Mouse (Mus musculus) kidney, embryonic 15.5 days (tissue): Measurements from ENCODE around the gene Cyp3a44. TPM values are rescaled to one million over a fixed set of nuclear protein-coding genes. Genes with fewer than 3 reads are reported as not detected.
"Not testable (repeated sequence)": the region's sequence is repeated elsewhere in the genome, so short reads cannot be mapped to it uniquely, and the experiment has no call there.

ENCODE experiments used
- ATAC-seq: fragments of 200-750 bp; cut with Nextera tagmentation; replicated peaks from 2 replicates; pipeline ENCODE4 v1.8.0; 2017; ENCODE audit warnings: moderate TSS enrichment; ENCODE audit not compliant: low FRiP score
- H3K27ac ChIP-seq: fragments of 300-500 bp; sonication (generic); 2 replicates; pipeline ENCODE4 v1.5.1; 2015; ENCODE audit warnings: mild to moderate bottlenecking, inconsistent platforms
- H3K27me3 ChIP-seq: fragments of 300-500 bp; sonication (generic); 2 replicates; pipeline ENCODE4 v1.6.1; 2015; ENCODE audit warnings: inconsistent platforms
- H3K36me3 ChIP-seq: fragments of 300-500 bp; sonication (generic); 2 replicates; pipeline ENCODE4 v1.6.1; 2015; ENCODE audit warnings: inconsistent platforms
- H3K4me1 ChIP-seq: fragments of 300-500 bp; sonication (generic); 2 replicates; pipeline ENCODE4 v1.6.1; 2015; ENCODE audit warnings: inconsistent platforms
- H3K4me2 ChIP-seq: fragments of 300-500 bp; sonication (generic); 2 replicates; pipeline ENCODE4 v1.6.1; 2015; ENCODE audit warnings: moderate library complexity, mild to moderate bottlenecking, inconsistent platforms
- H3K4me3 ChIP-seq: fragments of 300-500 bp; sonication (generic); replicated peaks from 2 replicates; pipeline ENCODE4 v1.5.1; 2015; ENCODE audit warnings: mild to moderate bottlenecking, inconsistent platforms
- H3K9ac ChIP-seq: fragments of 300-500 bp; sonication (generic); 2 replicates; pipeline ENCODE4 v1.6.1; 2015; ENCODE audit warnings: mild to moderate bottlenecking, inconsistent platforms
- H3K9me3 ChIP-seq: fragments of 300-500 bp; sonication (generic); replicated peaks from 2 replicates; pipeline ENCODE4 v1.6.1; 2016; ENCODE audit warnings: inconsistent platforms
- WGBS: fragments of 180-500 bp; shearing (Covaris S2); methylation state at CpG from one replicate; pipeline ENCODE4 v1.1.7; 2015; ENCODE audit warnings: mixed read lengths; 5-methylcytosine and 5-hydroxymethylcytosine counted together
- polyA plus RNA-seq: library from polyadenylated mRNA; unstranded; fragments of >200 nt; fragmentation: Nextera tagmentation; extraction: Ambion mirVana; gene quantifications from 2 replicates; pipeline ENCODE4 v1.2.1, GENCODE M21; 2015

Gene Cyp3a44
- not detected in 2 replicates for polyA plus RNA-seq

DNA sequence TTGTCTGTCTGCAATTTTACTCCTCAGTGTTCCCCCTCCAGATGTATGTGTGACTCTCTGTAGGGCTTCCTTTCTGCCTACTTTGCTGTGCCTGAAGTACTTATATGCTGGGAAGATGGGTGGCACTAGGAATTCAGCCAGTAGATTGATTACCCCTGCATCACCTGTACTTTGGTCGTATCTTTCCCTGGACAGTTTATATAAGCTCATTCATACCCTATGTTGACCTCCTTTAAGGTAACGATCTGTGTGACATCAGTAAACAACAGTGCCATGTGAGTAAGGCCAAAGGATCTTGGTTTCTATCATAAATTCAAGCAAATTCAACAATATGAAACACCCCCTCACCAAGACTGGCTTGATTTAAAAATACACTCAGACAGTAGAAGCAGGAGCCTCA lies at the start of gene Cyp3a44:
Cyp3a44 (minus strand) TSS at position 79 of the 400 bp plus-strand sequence.
- not testable (repeated sequence) for H3K27me3 ChIP-seq, H3K36me3 ChIP-seq, H3K9ac ChIP-seq, H3K4me1 ChIP-seq, H3K27ac ChIP-seq, ATAC-seq, H3K4me2 ChIP-seq, H3K4me3 ChIP-seq
- H3K9me3 ChIP-seq, result peaks cover 13% of the 10 kb centered on the region; the same call in 1 of the 2 replicates
- 66% methylated on average over 2 of the region's 2 CpGs for WGBS

DNA sequence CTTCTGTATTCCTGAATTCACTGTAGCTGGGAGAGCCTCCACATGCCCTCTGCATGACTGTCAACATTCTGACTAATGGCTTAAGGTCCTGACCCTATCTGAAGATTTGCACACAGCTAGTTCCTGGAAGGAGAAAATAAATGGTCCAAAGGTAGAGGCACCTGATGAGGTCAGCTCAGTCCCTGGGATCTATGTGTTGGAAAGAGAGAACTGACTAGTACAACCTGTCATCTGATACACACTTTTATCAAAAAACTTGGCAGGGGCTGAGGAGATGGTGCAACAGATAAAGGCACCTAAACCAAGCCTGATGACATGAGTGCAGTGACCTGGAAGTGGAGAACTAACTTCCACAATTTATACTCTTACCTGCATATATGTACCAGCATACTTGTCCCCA lies 5.4 kb downstream of the Cyp3a44 start:
- H3K4me2 ChIP-seq, H3K9ac ChIP-seq, H3K27ac ChIP-seq, H3K36me3 ChIP-seq, H3K4me1 ChIP-seq, ATAC-seq, H3K27me3 ChIP-seq, H3K9me3 ChIP-seq, H3K4me3 ChIP-seq: not testable (repeated sequence)

DNA sequence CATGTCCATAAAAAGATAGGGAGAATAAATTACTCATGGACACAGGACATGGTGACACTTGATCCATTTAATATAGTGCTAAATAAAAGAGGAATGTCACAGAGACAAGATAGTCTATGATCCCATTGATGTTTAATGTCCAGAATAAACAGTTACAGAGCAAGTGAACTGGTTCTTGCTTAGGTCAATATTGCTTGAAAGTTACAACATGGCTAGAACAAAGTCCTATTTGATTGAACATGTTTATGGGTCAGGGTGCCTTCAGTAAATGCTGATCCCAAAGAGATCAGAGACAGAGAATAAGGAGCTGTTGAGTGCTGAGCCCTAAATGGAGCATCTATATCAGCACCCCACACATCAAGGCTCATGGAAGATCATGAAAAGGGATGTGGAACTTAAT lies 12.4 kb downstream of the Cyp3a44 start:
- not testable (repeated sequence) for ATAC-seq, H3K36me3 ChIP-seq, H3K4me2 ChIP-seq, H3K4me1 ChIP-seq, H3K27ac ChIP-seq, H3K9me3 ChIP-seq, H3K9ac ChIP-seq, H3K27me3 ChIP-seq, H3K4me3 ChIP-seq

DNA sequence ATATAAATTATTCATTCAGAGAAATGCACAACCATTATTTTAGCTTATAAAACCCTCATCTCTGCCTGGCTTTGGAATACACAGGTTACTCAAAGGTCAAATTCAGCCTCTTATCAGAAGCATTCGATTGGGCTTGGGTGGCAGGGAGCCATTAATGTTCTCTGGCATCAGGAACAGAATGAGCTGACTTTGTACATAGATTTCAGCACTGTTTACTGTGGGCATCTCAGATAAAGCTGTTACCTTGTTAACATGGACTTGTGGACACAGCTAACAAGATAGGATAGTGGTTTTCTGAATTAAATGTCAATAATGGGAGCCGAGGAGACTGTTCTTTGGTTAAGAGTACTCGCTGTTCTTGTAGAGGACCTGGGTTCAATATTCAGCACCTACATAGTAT lies 68.2 kb downstream of the Cyp3a44 start:
- not testable (repeated sequence) for H3K9me3 ChIP-seq, H3K27ac ChIP-seq, H3K9ac ChIP-seq, H3K36me3 ChIP-seq, H3K4me1 ChIP-seq, H3K4me3 ChIP-seq, H3K4me2 ChIP-seq, ATAC-seq, H3K27me3 ChIP-seq
- WGBS, result 76% methylated on average over 3 of the region's 3 CpGs

Other genes with a start within 250 kb of the Cyp3a44 start
- gene Cyp3a41b, start 221.1 kb downstream of the Cyp3a44 start, polyA plus RNA-seq, result not detected in 2 replicates
- gene Cyp3a41a, start 85.7 kb downstream of the Cyp3a44 start, polyA plus RNA-seq, result not detected in 2 replicates
- 0.21 and 0.27 TPM in 2 replicates for gene Cyp3a11, start 74.1 kb upstream of the Cyp3a44 start, polyA plus RNA-seq
- not detected in 2 replicates for gene Cyp3a25, start 203.7 kb upstream of the Cyp3a44 start, polyA plus RNA-seq